Mouse (Mus musculus): ENCODE data around the gene Tfap2a. TPM values are rescaled to one million over a fixed set of nuclear protein-coding genes. Genes with fewer than 3 reads are reported as not detected.

The Tfap2a gene
- polyA plus RNA-seq, 1 experiment from 2014 or later: not detected

DNA sequence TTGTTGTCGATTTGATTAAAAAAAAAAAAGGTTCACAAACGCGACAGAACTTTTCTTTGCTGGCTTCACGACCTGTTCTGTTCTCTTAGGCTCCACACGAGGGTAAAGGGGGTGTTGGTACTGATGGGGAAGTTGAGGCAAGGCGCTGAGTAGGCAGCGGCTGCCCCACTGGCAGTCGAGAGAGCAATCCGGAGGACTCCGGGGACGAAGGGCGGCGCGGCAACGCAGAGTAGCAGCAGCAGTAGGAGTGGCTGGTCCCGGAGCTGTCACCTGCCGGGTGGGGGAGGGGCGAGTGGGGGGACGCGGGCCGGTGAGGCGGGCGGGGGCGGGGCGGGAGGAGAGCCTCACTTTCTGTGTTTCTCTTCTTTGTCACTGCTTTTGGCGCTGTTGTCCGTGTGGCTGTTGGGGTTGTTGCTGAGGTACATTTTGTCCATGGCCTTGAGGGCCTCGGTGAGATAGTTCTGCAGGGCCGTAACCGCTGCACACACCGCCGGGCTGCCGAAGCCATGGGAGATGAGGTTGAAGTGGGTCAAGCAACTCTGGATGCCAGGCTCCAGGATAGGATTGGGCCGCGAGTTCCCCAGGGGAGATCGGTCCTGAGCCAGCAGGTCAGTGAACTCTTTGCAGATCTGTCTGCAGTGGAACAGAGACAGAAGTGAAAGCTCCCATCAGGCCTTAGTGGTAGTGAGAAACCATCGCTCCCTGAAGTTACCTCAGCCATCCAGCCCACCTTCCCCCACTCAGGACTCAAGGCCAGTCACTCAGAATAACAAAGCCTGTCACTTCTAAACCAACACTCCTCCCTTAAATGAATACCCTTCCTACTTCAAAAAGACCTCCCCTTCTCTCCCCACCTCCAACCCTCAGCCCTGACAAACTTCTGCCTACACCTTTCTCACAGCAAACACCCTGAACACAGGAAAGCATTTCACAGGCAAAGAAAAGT lies 21.1 kb downstream of the Tfap2a start:
- Histone ChIP-seq H3K36me3 (replicated peaks; ENCODE audit: insufficient read depth, low read length) (no peaks in the 10 kb centered on the region), H3K27me3 (ENCODE audit: insufficient read depth, low read length) (peaks cover 85% of the 10 kb centered on the region), H3K9me3 (ENCODE audit: low read length) (no peaks in the 10 kb centered on the region), H3K4me2 (ENCODE audit: low read depth, low read length) (peak overlapping the region; percentile 51), H3K4me3 (ENCODE audit: low read depth, low read length) (0 out of 2 replicates have a peak overlapping the region, but pooled peaks have one; percentile 10), H3K27ac (ENCODE audit: low read depth) (no peak overlapping the region), H3K4me1 (ENCODE audit: insufficient read depth) (no peaks in the 10 kb centered on the region), H3K9ac (replicated peaks) (no peak overlapping the region)
- 8% methylated on average over 30 of the region's 37 CpGs for WGBS (ENCODE audit: insufficient replicate concordance)
- no peak for DNase-seq
- no peak; the same call in 1 of the 2 replicates for ATAC-seq
- no peak for TF ChIP-seq CTCF (IDR thresholded peaks at IDR 0.05; ENCODE audit: low read depth)
- no peak for TF ChIP-seq EP300 (IDR thresholded peaks at IDR 0.05; ENCODE audit: low read depth)

DNA sequence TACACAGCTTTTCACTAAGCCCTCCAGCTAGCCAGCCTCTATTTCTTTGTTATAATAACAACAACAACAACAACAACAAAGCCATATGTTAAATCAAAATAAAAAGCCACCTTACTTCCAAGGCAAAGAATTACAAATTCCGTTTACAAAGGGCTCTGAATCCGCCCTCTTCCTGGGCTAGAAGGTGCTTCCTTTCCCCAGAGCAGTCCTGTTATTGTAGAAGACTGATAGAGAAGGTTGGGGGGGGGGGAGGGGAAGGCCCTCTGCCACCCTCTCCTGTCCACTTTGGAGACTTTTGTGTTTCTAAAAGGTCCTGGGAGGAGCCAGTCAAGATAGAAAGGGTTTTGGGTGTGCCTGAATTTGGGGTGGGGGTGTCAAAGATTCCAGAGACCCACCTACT lies 23.6 kb downstream of the Tfap2a start:
- no peaks in the 10 kb centered on the region for H3K36me3 ChIP-seq (replicated peaks; ENCODE audit: insufficient read depth, low read length)
- H3K4me1 ChIP-seq (ENCODE audit: insufficient read depth): no peaks in the 10 kb centered on the region
- no peak for DNase-seq
- no peak overlapping the region for H3K9ac ChIP-seq (replicated peaks)
- no peak overlapping the region for H3K4me2 ChIP-seq (ENCODE audit: low read depth, low read length)
- TF ChIP-seq EP300 (IDR thresholded peaks at IDR 0.05; ENCODE audit: low read depth): no peak
- no peak for TF ChIP-seq CTCF (IDR thresholded peaks at IDR 0.05; ENCODE audit: low read depth)
- peaks cover 87% of the 10 kb centered on the region for H3K27me3 ChIP-seq (ENCODE audit: insufficient read depth, low read length)
- H3K4me3 ChIP-seq (ENCODE audit: low read depth, low read length): no peak overlapping the region
- 0% methylated on average over 2 of the region's 2 CpGs for WGBS (ENCODE audit: insufficient replicate concordance)
- no peak overlapping the region for H3K27ac ChIP-seq (ENCODE audit: low read depth)
- H3K9me3 ChIP-seq (ENCODE audit: low read length): no peaks in the 10 kb centered on the region
- no peak for ATAC-seq

- TF ChIP-seq EP300 (IDR thresholded peaks at IDR 0.05; ENCODE audit: low read depth) (no peak), CTCF (IDR thresholded peaks at IDR 0.05; ENCODE audit: low read depth) (no peak)
- Histone ChIP-seq H3K27ac (ENCODE audit: low read depth) (no peak overlapping the region), H3K4me3 (ENCODE audit: low read depth, low read length) (no peak overlapping the region), H3K36me3 (replicated peaks; ENCODE audit: insufficient read depth, low read length) (no peaks in the 10 kb centered on the region), H3K9ac (replicated peaks) (no peak overlapping the region), H3K4me2 (ENCODE audit: low read depth, low read length) (no peak overlapping the region), H3K4me1 (ENCODE audit: insufficient read depth) (no peaks in the 10 kb centered on the region), H3K9me3 (ENCODE audit: low read length) (no peaks in the 10 kb centered on the region), H3K27me3 (ENCODE audit: insufficient read depth, low read length) (peaks cover 87% of the 10 kb centered on the region)
- ATAC-seq (no peak), DNase-seq (no peak)
- 4% methylated on average over 5 of the region's 5 CpGs for WGBS (ENCODE audit: insufficient replicate concordance)
Measured at GRCm38 (mm10) chr13:40713681-40714080, 24.5 kb downstream of the Tfap2a start.

- H3K4me1 ChIP-seq (ENCODE audit: insufficient read depth): no peaks in the 10 kb centered on the region
- no peak overlapping the region for H3K27ac ChIP-seq (ENCODE audit: low read depth)
- TF ChIP-seq EP300 (IDR thresholded peaks at IDR 0.05; ENCODE audit: low read depth) (no peak), CTCF (IDR thresholded peaks at IDR 0.05; ENCODE audit: low read depth) (no peak)
- 7% methylated on average over 4 of the region's 4 CpGs for WGBS (ENCODE audit: insufficient replicate concordance)
- no peaks in the 10 kb centered on the region for H3K36me3 ChIP-seq (replicated peaks; ENCODE audit: insufficient read depth, low read length)
- no peak overlapping the region for H3K4me3 ChIP-seq (ENCODE audit: low read depth, low read length)
- DNase-seq: no peak
- peaks cover 89% of the 10 kb centered on the region for H3K27me3 ChIP-seq (ENCODE audit: insufficient read depth, low read length)
- ATAC-seq: no peak
- no peak overlapping the region for H3K9ac ChIP-seq (replicated peaks)
- H3K9me3 ChIP-seq (ENCODE audit: low read length): no peaks in the 10 kb centered on the region
- H3K4me2 ChIP-seq (ENCODE audit: low read depth, low read length): no peak overlapping the region
Measured at GRCm38 (mm10) chr13:40713241-40713640, 24.9 kb downstream of the Tfap2a start.

DNA sequence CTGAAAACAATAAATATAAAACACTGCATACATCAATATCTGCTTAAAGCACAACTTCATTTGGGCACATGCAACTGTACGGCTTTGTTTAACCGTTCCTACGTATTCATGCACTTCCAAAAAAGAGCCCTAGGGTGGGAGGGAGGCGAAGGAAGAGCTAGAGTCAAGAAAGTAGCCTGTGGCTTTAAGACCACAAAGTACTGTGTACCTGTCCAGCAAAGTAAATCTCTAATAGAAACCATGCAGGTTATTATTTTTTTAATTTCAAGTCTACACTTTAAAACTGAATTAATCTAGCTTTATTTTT lies 25.7 kb downstream of the Tfap2a start:
- no peak for ATAC-seq
- Histone ChIP-seq H3K4me1 (ENCODE audit: insufficient read depth) (no peaks in the 10 kb centered on the region), H3K27ac (ENCODE audit: low read depth) (no peak overlapping the region), H3K4me3 (ENCODE audit: low read depth, low read length) (no peak overlapping the region), H3K36me3 (replicated peaks; ENCODE audit: insufficient read depth, low read length) (no peaks in the 10 kb centered on the region), H3K4me2 (ENCODE audit: low read depth, low read length) (no peak overlapping the region), H3K9ac (replicated peaks) (no peak overlapping the region), H3K27me3 (ENCODE audit: insufficient read depth, low read length) (peaks cover 89% of the 10 kb centered on the region), H3K9me3 (ENCODE audit: low read length) (no peaks in the 10 kb centered on the region)
- DNase-seq: no peak
- TF ChIP-seq CTCF (IDR thresholded peaks at IDR 0.05; ENCODE audit: low read depth) (no peak), EP300 (IDR thresholded peaks at IDR 0.05; ENCODE audit: low read depth) (no peak)
- 5% methylated on average over 4 of the region's 4 CpGs for WGBS (ENCODE audit: insufficient replicate concordance)

GRCm38 (mm10) chr13:40711661-40712525 lies 26.3 kb downstream of the Tfap2a start:
- Histone ChIP-seq H3K27ac (ENCODE audit: low read depth) (no peak overlapping the region), H3K9ac (replicated peaks) (no peak overlapping the region), H3K36me3 (replicated peaks; ENCODE audit: insufficient read depth, low read length) (no peaks in the 10 kb centered on the region), H3K4me2 (ENCODE audit: low read depth, low read length) (no peak overlapping the region), H3K4me1 (ENCODE audit: insufficient read depth) (no peaks in the 10 kb centered on the region), H3K27me3 (ENCODE audit: insufficient read depth, low read length) (peaks cover 89% of the 10 kb centered on the region), H3K4me3 (ENCODE audit: low read depth, low read length) (no peak overlapping the region), H3K9me3 (ENCODE audit: low read length) (no peaks in the 10 kb centered on the region)
- ATAC-seq: no peak
- WGBS (ENCODE audit: insufficient replicate concordance): 2% methylated on average over 7 of the region's 7 CpGs
- no peak for TF ChIP-seq EP300 (IDR thresholded peaks at IDR 0.05; ENCODE audit: low read depth)
- TF ChIP-seq CTCF (IDR thresholded peaks at IDR 0.05; ENCODE audit: low read depth): no peak
- no peak for DNase-seq

All from liver, postnatal 0 days (tissue).